Mouse (Mus musculus) gastrocnemius, adult 2 months (tissue): Measurements from ENCODE around the gene Rrnad1. TPM values are rescaled to one million over a fixed set of nuclear protein-coding genes. Genes with fewer than 3 reads are reported as not detected.

Source experiments
- DNase-seq: peaks from one replicate; pipeline ENCODE4 v3.0.0; 2022
- H3K27ac ChIP-seq: fragments of 200-600 bp; 2 replicates; pipeline ENCODE4 v1.8.1; 2022; ENCODE audit warnings: mild to moderate bottlenecking
- H3K4me3 ChIP-seq: fragments of 200-600 bp; 2 replicates; pipeline ENCODE4 v1.8.1; 2022; ENCODE audit warnings: mild to moderate bottlenecking, moderate library complexity
- CTCF ChIP-seq: fragments of 200-600 bp; IDR thresholded peaks from 2 replicates; pipeline ENCODE4 v1.8.1; 2022; ENCODE audit warnings: antibody characterized with exemption, mild to moderate bottlenecking, moderate library complexity
- intact Hi-C: fragments of 180-260 bp; cut with DNase I; formaldehyde crosslinking; loops from one replicate; pipeline ENCODE4 v1.15.1; 2025
- total RNA-seq, 2 experiments: library from RNA; stranded (reverse); gene quantifications; 2 replicates each; pipeline ENCODE4 v1.2.3; 2021

The Rrnad1 gene
- total RNA-seq, 2 experiments from 2014 or later, result 4.7 to 5.0 TPM

- no peak for TF ChIP-seq CTCF
- DNase-seq, result no peak
- Histone ChIP-seq H3K27ac (no peak overlapping the region), H3K4me3 (peak overlapping the region; percentile 47)
- intact Hi-C loops, result no loop called here
These were observed 16.7 kb upstream of the Rrnad1 start for GRCm38 (mm10) chr3:87947056-87947810.

- intact Hi-C loops, result no loop called here
- Histone ChIP-seq H3K27ac (no peak overlapping the region), H3K4me3 (no peak overlapping the region)
- no peak for TF ChIP-seq CTCF
- no peak for DNase-seq
These were observed 16.0 kb upstream of the Rrnad1 start for GRCm38 (mm10) chr3:87946541-87946860.

- intact Hi-C loops, result no loop called here
- 0 out of 2 replicates have a peak overlapping the region, but pooled peaks have one; percentile 8 for H3K27ac ChIP-seq
- DNase-seq, result no peak
- no peak for TF ChIP-seq CTCF
- no peak overlapping the region for H3K4me3 ChIP-seq
These were observed 15.4 kb upstream of the Rrnad1 start for GRCm38 (mm10) chr3:87945781-87946540.

GRCm38 (mm10) chr3:87944838-87945600, 14.5 kb upstream of the Rrnad1 start:
- intact Hi-C loops, result no loop called here
- no peak for TF ChIP-seq CTCF
- no peak overlapping the region for H3K4me3 ChIP-seq
- DNase-seq, result peak; percentile 54
- H3K27ac ChIP-seq, result peak overlapping the region; percentile 31; the same call in 1 of the 2 replicates

GRCm38 (mm10) chr3:87943586-87943985, 13.1 kb upstream of the Rrnad1 start:
- intact Hi-C loops, result no loop called here
- DNase-seq, result no peak
- TF ChIP-seq CTCF, result no peak
- Histone ChIP-seq H3K4me3 (no peak overlapping the region), H3K27ac (no peak overlapping the region)

GRCm38 (mm10) chr3:87942471-87942870, 12.0 kb upstream of the Rrnad1 start:
- no peak overlapping the region for H3K27ac ChIP-seq
- TF ChIP-seq CTCF, result no peak
- H3K4me3 ChIP-seq, result no peak overlapping the region
- no peak for DNase-seq
- intact Hi-C loops, result no loop called here

GRCm38 (mm10) chr3:87940611-87941010, 10.1 kb upstream of the Rrnad1 start:
- intact Hi-C loops, result no loop called here
- no peak for DNase-seq
- H3K4me3 ChIP-seq, result no peak overlapping the region
- H3K27ac ChIP-seq, result no peak overlapping the region
- no peak for TF ChIP-seq CTCF

- DNase-seq, result peak; percentile 86
- intact Hi-C loops, result loop anchor here (1.0 kb wide), 2 partner anchors 26 to 52 kb away; no protein-coding TSS in a partner anchor
- TF ChIP-seq CTCF, result peak; percentile 99
- Histone ChIP-seq H3K27ac (no peak overlapping the region), H3K4me3 (no peak overlapping the region)
These were observed 5.3 kb upstream of the Rrnad1 start for GRCm38 (mm10) chr3:87935776-87936175.

GRCm38 (mm10) chr3:87935201-87935600, 4.7 kb upstream of the Rrnad1 start:
- intact Hi-C loops, result loop anchor here (1.0 kb wide), 2 partner anchors 26 to 52 kb away; no protein-coding TSS in a partner anchor
- H3K4me3 ChIP-seq, result no peak overlapping the region
- H3K27ac ChIP-seq, result no peak overlapping the region
- DNase-seq, result no peak
- TF ChIP-seq CTCF, result no peak

- intact Hi-C loops, result loop anchor here (5.0 kb wide), 2 partner anchors 38 to 47 kb away; partner anchors contain the start of genes Nes and Prcc
- no peak overlapping the region for H3K27ac ChIP-seq
- H3K4me3 ChIP-seq, result no peak overlapping the region
- DNase-seq, result no peak
- TF ChIP-seq CTCF, result no peak
These were observed 4.0 kb upstream of the Rrnad1 start for GRCm38 (mm10) chr3:87934501-87934900.

GRCm38 (mm10) chr3:87934026-87934425, 3.5 kb upstream of the Rrnad1 start:
- Histone ChIP-seq H3K4me3 (no peak overlapping the region), H3K27ac (no peak overlapping the region)
- intact Hi-C loops, result loop anchor here (5.0 kb wide), 2 partner anchors 38 to 47 kb away; partner anchors contain the start of genes Nes and Prcc
- no peak for DNase-seq
- TF ChIP-seq CTCF, result no peak

- TF ChIP-seq CTCF, result no peak
- intact Hi-C loops, result loop anchor here (1.0 to 5.0 kb wide), 3 partner anchors 23 to 43 kb away; partner anchors contain the start of genes Hdgf, Nes and Prcc
- DNase-seq, result no peak
- Histone ChIP-seq H3K4me3 (peak overlapping the region; percentile 100), H3K27ac (peak overlapping the region; percentile 94)
These were observed 1.0 kb downstream of the Rrnad1 start for GRCm38 (mm10) chr3:87929341-87930077.
